Mouse (Mus musculus) hindbrain, embryonic 14.5 days (tissue): ENCODE measurements around the gene Rcc1l. TPM values are rescaled to one million over a fixed set of nuclear protein-coding genes. Genes with fewer than 3 reads are reported as not detected.

Source experiments
- ATAC-seq: fragments of 200-750 bp; cut with Nextera tagmentation; 2 replicates; pipeline ENCODE4 v1.8.0; 2017; ENCODE audit warnings: moderate number of reproducible peaks, mild to moderate bottlenecking, moderate TSS enrichment, moderate library complexity; ENCODE audit not compliant: low FRiP score
- DNase-seq: peaks from one replicate; pipeline ENCODE4 v3.0.0-alpha.2; 2015; ENCODE audit warnings: low spot score
- H3K27ac ChIP-seq: fragments of 300-500 bp; sonication (generic); 2 replicates; pipeline ENCODE4 v1.5.1; 2014; ENCODE audit warnings: mild to moderate bottlenecking, moderate library complexity
- H3K27me3 ChIP-seq: fragments of 300-500 bp; sonication (generic); 2 replicates; pipeline ENCODE4 v1.6.1; 2014; ENCODE audit warnings: mild to moderate bottlenecking, low read length, mixed read lengths; ENCODE audit not compliant: control insufficient read depth, insufficient read depth
- H3K36me3 ChIP-seq: fragments of 300-500 bp; sonication (generic); replicated peaks from 2 replicates; pipeline ENCODE4 v1.6.1; 2014; ENCODE audit not compliant: control insufficient read depth, insufficient read depth
- H3K4me1 ChIP-seq: fragments of 300-500 bp; sonication (generic); replicated peaks from 2 replicates; pipeline ENCODE4 v1.6.1; 2014; ENCODE audit warnings: antibody characterized with exemption, low read length, mixed read lengths; ENCODE audit not compliant: control insufficient read depth, insufficient read depth
- H3K4me2 ChIP-seq: fragments of 300-500 bp; sonication (generic); replicated peaks from 2 replicates; pipeline ENCODE4 v1.6.1; 2014; ENCODE audit warnings: mild to moderate bottlenecking, moderate library complexity
- H3K4me3 ChIP-seq: fragments of 300-500 bp; sonication (generic); replicated peaks from 2 replicates; pipeline ENCODE4 v1.5.1; 2014; ENCODE audit warnings: mild to moderate bottlenecking, low read length
- H3K9ac ChIP-seq: fragments of 300-500 bp; sonication (generic); 2 replicates; pipeline ENCODE4 v1.6.1; 2014
- H3K9me3 ChIP-seq: fragments of 300-500 bp; sonication (generic); 2 replicates; pipeline ENCODE4 v1.6.1; 2016; ENCODE audit warnings: low read length; ENCODE audit not compliant: control insufficient read depth
- WGBS: fragments of 180-500 bp; shearing (Covaris S2); extraction: QIAGEN DNeasy Blood & Tissue Kit; methylation state at CpG from one replicate; pipeline ENCODE4 v1.1.7; 2014; 5-methylcytosine and 5-hydroxymethylcytosine counted together
- polyA plus RNA-seq: library from polyadenylated mRNA; unstranded; fragments of >200 nt; fragmentation: Nextera tagmentation; extraction: Ambion mirVana; gene quantifications from 2 replicates; pipeline ENCODE4 v1.2.1, GENCODE M21; 2014

Gene Rcc1l
- polyA plus RNA-seq, 1 experiment from 2014 or later: 16.6 TPM

DNA sequence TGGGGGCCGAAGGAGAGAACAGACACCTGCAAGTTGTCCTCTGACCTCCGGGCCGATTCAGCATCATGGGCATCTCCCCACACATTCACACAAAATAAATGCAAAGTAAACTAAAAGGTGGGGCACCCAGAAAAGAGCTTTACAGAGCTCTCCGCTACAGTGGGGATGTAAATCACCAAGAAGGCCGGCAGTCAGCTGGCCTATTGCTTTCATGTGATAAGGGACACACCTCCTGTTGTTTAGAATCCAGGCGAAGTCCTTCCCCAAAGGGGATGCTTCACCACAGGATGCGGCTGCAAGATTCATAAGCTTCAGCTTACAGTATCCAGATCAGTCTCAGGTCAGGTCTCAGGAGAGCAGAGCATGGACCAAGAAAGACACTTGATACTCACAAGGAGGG is 2.0 kb upstream of the Rcc1l start:
- DNase-seq (no peak), ATAC-seq (no peak)
- Histone ChIP-seq H3K4me1 (peaks cover 22% of the 10 kb centered on the region), H3K9ac (no peak overlapping the region), H3K27me3 (no peaks in the 10 kb centered on the region), H3K4me3 (no peak overlapping the region), H3K36me3 (no peaks in the 10 kb centered on the region), H3K4me2 (no peak overlapping the region), H3K27ac (no peak overlapping the region), H3K9me3 (no peaks in the 10 kb centered on the region)
- 86% methylated on average over 7 of the region's 7 CpGs for WGBS

DNA sequence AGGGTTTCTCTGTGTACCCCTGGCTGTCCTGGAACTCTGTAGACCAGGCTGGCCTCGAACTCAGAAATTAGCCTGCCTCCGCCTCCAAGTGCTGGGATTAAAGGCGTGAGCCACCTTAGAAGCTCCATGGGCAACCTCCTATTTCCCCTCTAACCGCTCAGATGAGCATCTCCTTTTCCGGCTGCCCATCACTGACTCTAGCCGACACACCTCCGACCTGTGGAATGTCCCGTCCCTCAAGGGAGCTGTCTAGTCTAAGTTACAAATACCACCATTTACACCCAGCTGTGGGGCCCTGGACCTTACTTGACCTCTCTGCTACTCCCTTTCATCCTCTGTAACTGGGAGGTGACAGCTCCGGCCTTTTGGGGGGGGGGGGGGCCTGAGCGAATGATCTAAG is 878 bp downstream of the Rcc1l start:
- H3K9ac ChIP-seq: peak overlapping the region; percentile 60
- H3K9me3 ChIP-seq: no peaks in the 10 kb centered on the region
- peaks cover 3% of the 10 kb centered on the region for H3K36me3 ChIP-seq
- WGBS: 17% methylated on average over 10 of the region's 10 CpGs
- H3K4me3 ChIP-seq: peak overlapping the region; percentile 81
- ATAC-seq: 0 out of 2 replicates have a peak, but pooled peaks have one; percentile 32
- H3K27ac ChIP-seq: peak overlapping the region; percentile 53; the same call in 1 of the 2 replicates
- peak overlapping the region; percentile 79 for H3K4me2 ChIP-seq
- H3K4me1 ChIP-seq: peaks cover 7% of the 10 kb centered on the region
- H3K27me3 ChIP-seq: no peaks in the 10 kb centered on the region
- no peak for DNase-seq

GRCm38 (mm10) chr5:134173206-134173605 is 3.4 kb downstream of the Rcc1l start:
- H3K4me2 ChIP-seq: no peak overlapping the region
- no peak overlapping the region for H3K9ac ChIP-seq
- DNase-seq (no peak), ATAC-seq (no peak)
- peaks cover 7% of the 10 kb centered on the region for H3K4me1 ChIP-seq
- H3K27me3 ChIP-seq: no peaks in the 10 kb centered on the region
- 31% methylated on average over 4 of the region's 4 CpGs for WGBS
- no peaks in the 10 kb centered on the region for H3K9me3 ChIP-seq
- no peak overlapping the region for H3K4me3 ChIP-seq
- H3K36me3 ChIP-seq: peaks cover 4% of the 10 kb centered on the region
- H3K27ac ChIP-seq: no peak overlapping the region

- H3K4me3 ChIP-seq: no peak overlapping the region
- 97% methylated on average over 8 of the region's 8 CpGs for WGBS
- no peaks in the 10 kb centered on the region for H3K4me1 ChIP-seq
- no peak overlapping the region for H3K27ac ChIP-seq
- no peak for ATAC-seq
- no peak for DNase-seq
- H3K9me3 ChIP-seq: no peaks in the 10 kb centered on the region
- H3K36me3 ChIP-seq: peaks cover 8% of the 10 kb centered on the region
- no peak overlapping the region for H3K9ac ChIP-seq
- H3K27me3 ChIP-seq: no peaks in the 10 kb centered on the region
- no peak overlapping the region for H3K4me2 ChIP-seq
Measured at GRCm38 (mm10) chr5:134170167-134170566, 6.4 kb downstream of the Rcc1l start.

- Histone ChIP-seq H3K4me3 (no peak overlapping the region), H3K9me3 (no peaks in the 10 kb centered on the region), H3K9ac (no peak overlapping the region), H3K4me2 (no peak overlapping the region), H3K36me3 (peaks cover 15% of the 10 kb centered on the region), H3K4me1 (0 out of 2 replicates have a peak, but pooled peaks cover 4% of the 10 kb centered on the region), H3K27me3 (no peaks in the 10 kb centered on the region), H3K27ac (no peak overlapping the region)
- no peak for ATAC-seq
- DNase-seq: no peak
- WGBS: 96% methylated on average over 8 of the region's 10 CpGs
Measured at GRCm38 (mm10) chr5:134169231-134169630, 7.3 kb downstream of the Rcc1l start.

GRCm38 (mm10) chr5:134168033-134168432 is 8.5 kb downstream of the Rcc1l start:
- DNase-seq: no peak
- ATAC-seq: no peak
- H3K27ac ChIP-seq: no peak overlapping the region
- no peak overlapping the region for H3K4me2 ChIP-seq
- 0 out of 2 replicates have a peak, but pooled peaks cover 4% of the 10 kb centered on the region for H3K4me1 ChIP-seq
- H3K9me3 ChIP-seq: no peaks in the 10 kb centered on the region
- no peak overlapping the region for H3K4me3 ChIP-seq
- WGBS: 97% methylated on average over 9 of the region's 9 CpGs
- no peaks in the 10 kb centered on the region for H3K27me3 ChIP-seq
- H3K9ac ChIP-seq: no peak overlapping the region
- H3K36me3 ChIP-seq: peaks cover 25% of the 10 kb centered on the region

GRCm38 (mm10) chr5:134166642-134167041 is 9.9 kb downstream of the Rcc1l start:
- H3K36me3 ChIP-seq: peaks cover 36% of the 10 kb centered on the region
- ATAC-seq: no peak
- WGBS: 95% methylated on average over 7 of the region's 7 CpGs

DNA sequence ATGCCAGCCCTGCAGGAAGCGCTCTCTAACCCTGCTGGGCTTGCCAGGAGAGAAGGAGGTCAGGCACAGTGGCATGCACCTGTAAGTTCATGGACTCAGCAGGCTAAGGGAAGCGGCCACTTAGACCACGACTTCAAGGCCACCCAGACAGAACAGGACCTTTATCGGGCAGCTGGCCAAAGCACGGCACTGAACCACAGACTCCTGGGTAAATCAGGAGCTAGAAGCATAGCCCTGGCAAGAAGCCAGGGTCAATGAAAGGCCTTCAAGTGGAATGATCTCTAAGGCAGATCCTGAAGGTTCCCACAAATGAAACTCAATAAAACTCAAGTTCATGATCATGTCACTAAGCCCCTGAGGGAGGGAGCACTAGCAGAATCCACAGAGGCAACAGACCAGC is 11.9 kb downstream of the Rcc1l start:
- Histone ChIP-seq H3K36me3 (peaks cover 36% of the 10 kb centered on the region), H3K4me1 (0 out of 2 replicates have a peak, but pooled peaks cover 4% of the 10 kb centered on the region), H3K4me3 (no peak overlapping the region), H3K27me3 (no peaks in the 10 kb centered on the region), H3K9me3 (no peaks in the 10 kb centered on the region), H3K4me2 (no peak overlapping the region), H3K27ac (no peak overlapping the region), H3K9ac (no peak overlapping the region)
- 63% methylated on average over 5 of the region's 5 CpGs for WGBS
- no peak for ATAC-seq
- no peak for DNase-seq

More at GRCm38 (mm10) chr5:134166642-134167041, 9.9 kb downstream of the Rcc1l start:
- Histone ChIP-seq H3K4me1 (0 out of 2 replicates have a peak, but pooled peaks cover 4% of the 10 kb centered on the region), H3K27me3 (no peaks in the 10 kb centered on the region), H3K27ac (no peak overlapping the region), H3K4me3 (no peak overlapping the region), H3K4me2 (no peak overlapping the region), H3K9ac (no peak overlapping the region), H3K9me3 (no peaks in the 10 kb centered on the region)
- no peak for DNase-seq

DNA sequence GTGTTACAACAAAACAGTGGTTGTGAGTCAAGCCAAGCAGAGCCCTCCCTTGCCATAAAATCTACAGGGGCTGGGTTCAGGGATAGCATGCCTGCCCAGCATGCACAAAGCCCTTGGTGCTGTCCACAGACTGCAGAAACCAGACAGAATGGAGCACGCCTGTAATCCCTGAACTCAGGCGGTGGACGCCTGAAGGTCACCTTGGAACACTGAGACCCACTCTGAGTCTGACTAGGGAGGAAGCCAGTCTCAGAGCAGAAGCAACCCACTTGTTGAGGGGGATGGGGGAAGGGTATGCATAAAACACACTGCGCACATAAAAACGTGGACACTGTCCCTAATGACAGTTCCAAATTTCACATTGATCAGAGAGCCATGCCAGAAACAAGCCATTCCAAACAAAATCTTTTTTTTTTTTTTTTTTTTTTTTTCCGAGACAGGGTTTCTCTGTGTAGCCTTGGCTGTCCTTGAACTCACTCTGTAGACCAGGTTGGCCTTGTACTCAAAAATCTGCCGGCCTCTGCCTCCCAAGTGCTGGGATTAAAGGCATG is 20.6 kb downstream of the Rcc1l start:
- WGBS: 93% methylated on average over 7 of the region's 7 CpGs
- Histone ChIP-seq H3K27ac (no peak overlapping the region), H3K9me3 (no peaks in the 10 kb centered on the region), H3K36me3 (peaks cover 43% of the 10 kb centered on the region), H3K4me2 (no peak overlapping the region), H3K4me3 (no peak overlapping the region), H3K9ac (no peak overlapping the region), H3K27me3 (no peaks in the 10 kb centered on the region), H3K4me1 (no peaks in the 10 kb centered on the region)
- DNase-seq: no peak
- ATAC-seq: no peak

- H3K4me3 ChIP-seq: no peak overlapping the region
- no peaks in the 10 kb centered on the region for H3K27me3 ChIP-seq
- no peaks in the 10 kb centered on the region for H3K9me3 ChIP-seq
- no peak for ATAC-seq
- H3K27ac ChIP-seq: no peak overlapping the region
- H3K9ac ChIP-seq: no peak overlapping the region
- 85% methylated on average over 11 of the region's 11 CpGs for WGBS
- no peaks in the 10 kb centered on the region for H3K4me1 ChIP-seq
- no peak for DNase-seq
- H3K36me3 ChIP-seq: peaks cover 51% of the 10 kb centered on the region
- no peak overlapping the region for H3K4me2 ChIP-seq
Measured at GRCm38 (mm10) chr5:134151895-134152294, 24.7 kb downstream of the Rcc1l start.
